Mouse (Mus musculus) right cerebral cortex, postnatal 10 days (tissue): ENCODE measurements at regions not wholly inside any gene's neighbourhood (a gene's known extent, or its start where the extent isn't known, plus 50 kb on each side); places are given as distances from the start of the nearest gene placed in this dataset.
"Not testable (repeated sequence)": the region's sequence is repeated elsewhere in the genome, so short reads cannot be mapped to it uniquely, and the experiment has no call there.

Source experiments
- DNase-seq, 2 experiments: peaks; one replicate each; pipeline ENCODE4 v3.0.0; 2021; ENCODE audit warnings: low spot score in 2 of 2

GRCm38 (mm10) chr10:52529661-52530060 lies 112.3 kb downstream of the Nus1 start:
- DNase-seq, result not testable (repeated sequence)

- DNase-seq, result no peak
These were observed 113.5 kb downstream of the Nus1 start for GRCm38 (mm10) chr10:52530846-52531245.

- no peak for DNase-seq
These were observed 116.0 kb downstream of the Nus1 start for GRCm38 (mm10) chr10:52533278-52533892.

- DNase-seq, result peak; percentile 32 to 70
These were observed 116.5 kb downstream of the Nus1 start for GRCm38 (mm10) chr10:52533893-52534287.

- DNase-seq, result no peak
These were observed 128.2 kb downstream of the Nus1 start for GRCm38 (mm10) chr10:52545566-52545965.

- no peak for DNase-seq
These were observed 113.0 kb upstream of the Slc35f1 start for GRCm38 (mm10) chr10:52577383-52577782.

- no peak for DNase-seq
These were observed 112.5 kb upstream of the Slc35f1 start for GRCm38 (mm10) chr10:52577795-52578194.

GRCm38 (mm10) chr10:52578238-52578832 lies 112.0 kb upstream of the Slc35f1 start:
- no peak for DNase-seq

- DNase-seq, result no peak
These were observed 96.6 kb upstream of the Slc35f1 start for GRCm38 (mm10) chr10:52593780-52594179.
